Mouse (Mus musculus): ENCODE measurements around the gene Adgrf3. TPM values are rescaled to one million over a fixed set of nuclear protein-coding genes. Genes with fewer than 3 reads are reported as not detected.

Adgrf3 gene
- polyA plus RNA-seq, 1 experiment from 2014 or later: not detected

GRCm38 (mm10) chr5:30198257-30198656 is 7.3 kb downstream of the Adgrf3 start:
- Histone ChIP-seq H3K4me3 (no peak overlapping the region), H3K9ac (no peak overlapping the region), H3K4me2 (no peak overlapping the region), H3K9me3 (replicated peaks) (no peaks in the 10 kb centered on the region), H3K27ac (no peak overlapping the region), H3K4me1 (no peaks in the 10 kb centered on the region), H3K27me3 (no peaks in the 10 kb centered on the region), H3K36me3 (ENCODE audit: poor library complexity, severe bottlenecking) (no peaks in the 10 kb centered on the region)
- ATAC-seq: no peak
- WGBS: 77% methylated on average over 7 of the region's 7 CpGs

- ATAC-seq: no peak
- Histone ChIP-seq H3K9ac (no peak overlapping the region), H3K4me1 (no peaks in the 10 kb centered on the region), H3K27me3 (no peaks in the 10 kb centered on the region), H3K9me3 (replicated peaks) (no peaks in the 10 kb centered on the region), H3K27ac (no peak overlapping the region), H3K4me2 (no peak overlapping the region), H3K4me3 (no peak overlapping the region), H3K36me3 (ENCODE audit: poor library complexity, severe bottlenecking) (0 out of 2 replicates have a peak, but pooled peaks cover 4% of the 10 kb centered on the region)
- 91% methylated on average over 5 of the region's 5 CpGs for WGBS
These were observed 10.2 kb downstream of the Adgrf3 start for GRCm38 (mm10) chr5:30195340-30195739.

- 89% methylated on average over 1 of the region's 1 CpGs for WGBS
- no peak for ATAC-seq
- H3K9ac ChIP-seq: no peak overlapping the region
These were observed 13.1 kb downstream of the Adgrf3 start for GRCm38 (mm10) chr5:30192452-30192851.

GRCm38 (mm10) chr5:30187687-30188485 is 17.6 kb downstream of the Adgrf3 start:
- ATAC-seq: no peak
- Histone ChIP-seq H3K9me3 (replicated peaks) (no peaks in the 10 kb centered on the region), H3K27me3 (no peaks in the 10 kb centered on the region), H3K4me2 (no peak overlapping the region), H3K4me3 (no peak overlapping the region), H3K9ac (no peak overlapping the region), H3K27ac (no peak overlapping the region), H3K4me1 (no peaks in the 10 kb centered on the region), H3K36me3 (ENCODE audit: poor library complexity, severe bottlenecking) (peaks cover 43% of the 10 kb centered on the region)
- 94% methylated on average over 12 of the region's 12 CpGs for WGBS

More at GRCm38 (mm10) chr5:30192452-30192851, 13.1 kb downstream of the Adgrf3 start:
- H3K36me3 ChIP-seq (ENCODE audit: poor library complexity, severe bottlenecking): peaks cover 14% of the 10 kb centered on the region; the same call in 1 of the 2 replicates
- no peaks in the 10 kb centered on the region for H3K9me3 ChIP-seq (replicated peaks)
- H3K4me1 ChIP-seq: no peaks in the 10 kb centered on the region
- no peak overlapping the region for H3K4me3 ChIP-seq
- no peaks in the 10 kb centered on the region for H3K27me3 ChIP-seq
- H3K4me2 ChIP-seq: no peak overlapping the region
- no peak overlapping the region for H3K27ac ChIP-seq

- H3K9ac ChIP-seq: no peak overlapping the region
- no peak overlapping the region for H3K4me3 ChIP-seq
- no peaks in the 10 kb centered on the region for H3K27me3 ChIP-seq
- H3K27ac ChIP-seq: no peak overlapping the region
- peaks cover 83% of the 10 kb centered on the region for H3K36me3 ChIP-seq (ENCODE audit: poor library complexity, severe bottlenecking)
- no peak for ATAC-seq
- WGBS: 76% methylated on average over 4 of the region's 4 CpGs
- no peaks in the 10 kb centered on the region for H3K4me1 ChIP-seq
- H3K4me2 ChIP-seq: no peak overlapping the region
- H3K9me3 ChIP-seq (replicated peaks): no peaks in the 10 kb centered on the region
These were observed 29.7 kb downstream of the Adgrf3 start for GRCm38 (mm10) chr5:30175811-30176210.

GRCm38 (mm10) chr5:30172931-30173692 is 32.4 kb downstream of the Adgrf3 start:
- Histone ChIP-seq H3K36me3 (ENCODE audit: poor library complexity, severe bottlenecking) (peaks cover 74% of the 10 kb centered on the region), H3K4me3 (no peak overlapping the region), H3K4me1 (no peaks in the 10 kb centered on the region), H3K4me2 (no peak overlapping the region), H3K9ac (no peak overlapping the region), H3K27me3 (no peaks in the 10 kb centered on the region), H3K27ac (no peak overlapping the region), H3K9me3 (replicated peaks) (no peaks in the 10 kb centered on the region)
- no peak for ATAC-seq
- 47% methylated on average over 20 of the region's 20 CpGs for WGBS

GRCm38 (mm10) chr5:30172115-30172514 is 33.4 kb downstream of the Adgrf3 start:
- H3K9me3 ChIP-seq (replicated peaks): no peaks in the 10 kb centered on the region
- peaks cover 72% of the 10 kb centered on the region for H3K36me3 ChIP-seq (ENCODE audit: poor library complexity, severe bottlenecking)
- H3K4me1 ChIP-seq: no peaks in the 10 kb centered on the region
- ATAC-seq: no peak
- no peak overlapping the region for H3K9ac ChIP-seq
- H3K4me2 ChIP-seq: no peak overlapping the region
- H3K27ac ChIP-seq: no peak overlapping the region
- H3K27me3 ChIP-seq: no peaks in the 10 kb centered on the region
- no peak overlapping the region for H3K4me3 ChIP-seq

GRCm38 (mm10) chr5:30170303-30170940 is 35.1 kb downstream of the Adgrf3 start:
- Histone ChIP-seq H3K4me1 (no peaks in the 10 kb centered on the region), H3K27ac (no peak overlapping the region), H3K4me3 (no peak overlapping the region), H3K4me2 (no peak overlapping the region), H3K36me3 (ENCODE audit: poor library complexity, severe bottlenecking) (peaks cover 61% of the 10 kb centered on the region), H3K9me3 (replicated peaks) (no peaks in the 10 kb centered on the region), H3K9ac (no peak overlapping the region), H3K27me3 (no peaks in the 10 kb centered on the region)
- 90% methylated on average over 5 of the region's 5 CpGs for WGBS
- ATAC-seq: no peak

GRCm38 (mm10) chr5:30165234-30165946 is 40.1 kb downstream of the Adgrf3 start:
- ATAC-seq: no peak
- Histone ChIP-seq H3K4me2 (no peak overlapping the region), H3K9ac (no peak overlapping the region), H3K27me3 (no peaks in the 10 kb centered on the region), H3K9me3 (replicated peaks) (no peaks in the 10 kb centered on the region), H3K27ac (no peak overlapping the region), H3K36me3 (ENCODE audit: poor library complexity, severe bottlenecking) (peaks cover 30% of the 10 kb centered on the region), H3K4me1 (no peaks in the 10 kb centered on the region), H3K4me3 (no peak overlapping the region)
- WGBS: 96% methylated on average over 5 of the region's 5 CpGs

- no peak for ATAC-seq
- no peaks in the 10 kb centered on the region for H3K27me3 ChIP-seq
- no peak overlapping the region for H3K4me3 ChIP-seq
- WGBS: 84% methylated on average over 6 of the region's 6 CpGs
- no peak overlapping the region for H3K9ac ChIP-seq
- H3K9me3 ChIP-seq (replicated peaks): no peaks in the 10 kb centered on the region
- no peaks in the 10 kb centered on the region for H3K4me1 ChIP-seq
- peaks cover 10% of the 10 kb centered on the region for H3K36me3 ChIP-seq (ENCODE audit: poor library complexity, severe bottlenecking)
- no peak overlapping the region for H3K4me2 ChIP-seq
- H3K27ac ChIP-seq: no peak overlapping the region
These were observed 43.2 kb downstream of the Adgrf3 start for GRCm38 (mm10) chr5:30162339-30162738.

GRCm38 (mm10) chr5:30161836-30162235 is 43.7 kb downstream of the Adgrf3 start:
- Histone ChIP-seq H3K9me3 (replicated peaks) (no peaks in the 10 kb centered on the region), H3K27me3 (no peaks in the 10 kb centered on the region), H3K27ac (no peak overlapping the region), H3K4me2 (no peak overlapping the region), H3K4me3 (no peak overlapping the region), H3K4me1 (peaks cover 4% of the 10 kb centered on the region; the same call in 1 of the 2 replicates), H3K9ac (no peak overlapping the region), H3K36me3 (ENCODE audit: poor library complexity, severe bottlenecking) (peaks cover 9% of the 10 kb centered on the region)
- 96% methylated on average over 1 of the region's 1 CpGs for WGBS
- no peak for ATAC-seq

All from forebrain, embryonic 13.5 days (tissue).